Mouse (Mus musculus) megakaryocyte, embryonic 14.5 days (primary cell): ENCODE measurements at regions not wholly inside any gene's neighbourhood (a gene's known extent, or its start where the extent isn't known, plus 50 kb on each side); places are given as distances from the start of the nearest gene placed in this dataset.

ENCODE experiments used
- FLI1 ChIP-seq: IDR thresholded peaks from 2 replicates; pipeline ENCODE4 v1.6.1; 2012; ENCODE audit warnings: low read length, inconsistent platforms, mixed read lengths
- GATA1 ChIP-seq: IDR thresholded peaks from 3 replicates; pipeline ENCODE4 v1.6.1; 2012; ENCODE audit warnings: mixed read lengths, low read length, inconsistent platforms, borderline replicate concordance

DNA sequence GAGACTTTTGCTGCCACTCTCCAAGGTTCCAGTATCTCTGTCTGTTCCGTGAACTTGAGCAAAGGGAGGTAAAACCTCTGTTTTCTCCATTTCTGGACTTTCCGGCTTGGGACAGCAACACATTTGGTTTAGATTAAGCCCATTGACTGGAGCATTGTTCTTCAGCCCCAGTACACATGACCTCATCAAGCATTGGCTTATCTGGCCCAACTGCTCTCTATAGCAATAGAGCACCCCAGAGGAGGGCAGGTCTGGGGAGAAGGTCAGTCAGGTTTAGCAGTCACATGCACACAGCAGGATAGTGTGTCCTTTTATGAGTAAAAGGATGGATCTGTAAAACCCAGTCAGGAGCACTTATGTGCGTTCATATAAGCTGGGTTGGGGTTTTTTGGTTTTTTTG, 268.1 kb upstream of the Mpped2 start:
- no peak for TF ChIP-seq GATA1
- TF ChIP-seq FLI1 = no peak
